Mouse (Mus musculus) skeletal muscle tissue, postnatal 0 days (tissue): ENCODE data around the gene Clrn3. TPM values are rescaled to one million over a fixed set of nuclear protein-coding genes. Genes with fewer than 3 reads are reported as not detected.

Experiments used
- microRNA counts: library from miRNA; unstranded; fragments of <30 nt; microRNA quantifications from one replicate; lab custom pipeline; 2015
- microRNA-seq, 2 experiments: library from miRNA; unstranded; fragments of <30 nt; microRNA quantifications; one replicate each; pipeline ENCODE4; 2016
- polyA plus RNA-seq: library from polyadenylated mRNA; unstranded; fragments of >200 nt; fragmentation: Nextera tagmentation; extraction: Ambion mirVana; gene quantifications from 2 replicates; pipeline ENCODE4 v1.2.1, GENCODE M21; 2015

The Clrn3 gene
- not detected in 2 replicates for polyA plus RNA-seq

GRCm38 (mm10) chr7:135528515-135528914 lies at the start of gene Clrn3:
TSS of gene Clrn3 (minus strand) at chr7:135528654.

DNA sequence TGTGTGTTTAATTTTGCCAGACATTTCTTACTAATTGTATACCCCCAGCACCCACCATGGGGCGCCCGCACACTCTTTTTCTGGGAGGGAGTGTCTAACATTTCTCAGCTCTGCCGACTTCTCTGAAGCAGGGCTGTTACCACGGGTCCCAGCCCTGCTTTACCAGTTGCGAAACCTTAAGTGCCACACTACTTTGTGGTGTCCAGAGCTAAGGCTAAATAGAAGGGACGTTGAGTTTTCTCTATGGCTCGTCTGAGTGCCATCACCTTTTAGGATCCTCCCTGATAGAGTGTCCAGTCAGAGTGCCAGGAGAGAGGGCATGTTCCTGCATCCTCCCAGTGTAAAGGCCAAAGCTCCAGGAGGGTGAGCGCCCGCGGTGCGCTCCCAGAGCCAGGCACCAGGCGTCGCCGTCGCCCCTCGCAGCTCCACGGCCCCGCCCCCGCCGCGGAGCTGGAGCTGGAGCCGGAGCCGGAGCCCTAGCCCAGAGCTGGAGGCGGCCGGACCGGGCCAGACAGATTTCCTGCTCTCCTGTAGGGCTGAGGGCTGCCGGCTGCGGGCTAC lies 9.0 kb upstream of the Clrn3 start, which contains the start of gene Ptpre:
TSS of gene Ptpre (plus strand) at position 141 of the 561 bp plus-strand sequence.

MicroRNAs encoded within 50 kb of the gene (microRNA counts, 519-probe panel; counts per million panel counts)
- microRNA mmu-miR-1962 (lab: Ali Mortazavi, UCI), result 296 counts per million, percentile 58 among the panel's probes with 10 or more counts

Small RNAs within 50 kb of the gene (microRNA-seq; reads per million reads assigned to microRNA genes)
- 0 reads per million in 2 experiments for gene Mir1962

Other genes with a start within 250 kb of the Clrn3 start
- not detected in 2 replicates for gene Foxi2, start 118.3 kb downstream of the Clrn3 start, polyA plus RNA-seq
- 3.4 and 4.2 TPM in 2 replicates for gene Ptpre, start 8.8 kb upstream of the Clrn3 start, polyA plus RNA-seq
- 8.0 and 9.0 TPM in 2 replicates for gene Mki67, start 187.7 kb upstream of the Clrn3 start, polyA plus RNA-seq